Mouse (Mus musculus) adrenal gland, postnatal 10 days (tissue): ENCODE data around the gene B4galt1. TPM values are rescaled to one million over a fixed set of nuclear protein-coding genes. Genes with fewer than 3 reads are reported as not detected.
A peak's percentile ranks its signal among the peaks of the same experiment; 100 is the strongest.

ENCODE experiments used
- DNase-seq: peaks from one replicate; pipeline ENCODE4 v3.0.0; 2021; ENCODE audit warnings: mixed read lengths
- total RNA-seq, 2 experiments: library from RNA; stranded (reverse); gene quantifications; 2 replicates each; pipeline ENCODE4 v1.2.3; 2021

The B4galt1 gene
- total RNA-seq, 2 experiments from 2014 or later, result 73.7 to 83.0 TPM

DNA sequence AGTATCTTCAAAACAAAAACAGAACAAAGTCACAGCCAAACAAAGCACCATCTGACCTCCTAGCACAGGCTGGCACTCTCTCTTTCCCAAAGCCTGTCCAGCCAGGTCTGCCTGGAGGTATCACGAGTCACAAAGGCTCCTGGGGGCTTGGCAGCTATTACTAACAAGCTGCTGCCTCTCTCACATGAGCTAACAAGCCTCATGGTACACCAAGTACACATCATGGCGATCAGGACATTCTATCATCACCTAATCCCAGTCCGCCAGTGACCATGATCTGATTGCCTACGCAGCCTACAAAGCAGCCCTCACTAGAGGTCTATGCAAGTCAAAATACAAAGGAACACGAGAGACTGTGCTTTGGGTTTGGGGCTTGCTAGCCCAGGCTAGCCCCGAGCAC is 34.7 kb downstream of the B4galt1 start:
- DNase-seq, result no peak

DNA sequence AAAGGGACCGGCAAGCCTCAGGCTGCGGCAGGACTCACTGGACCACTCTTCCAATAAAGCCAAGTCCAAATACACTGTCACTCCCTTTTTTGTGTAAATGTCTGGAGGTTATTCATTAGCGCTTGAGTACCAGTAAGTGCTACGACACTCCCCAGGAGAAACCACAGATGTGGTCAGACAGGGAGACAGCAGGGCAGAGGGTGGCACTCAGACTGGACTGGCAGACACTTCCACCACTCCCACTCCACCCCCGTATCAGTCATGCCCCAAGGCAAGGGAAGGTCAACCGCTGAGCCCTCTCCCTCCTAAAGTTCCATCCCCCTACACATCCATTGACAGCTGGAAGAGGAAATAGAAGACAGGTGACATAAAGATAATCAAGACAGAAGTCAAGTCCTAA is 35.4 kb downstream of the B4galt1 start:
- no peak for DNase-seq

DNA sequence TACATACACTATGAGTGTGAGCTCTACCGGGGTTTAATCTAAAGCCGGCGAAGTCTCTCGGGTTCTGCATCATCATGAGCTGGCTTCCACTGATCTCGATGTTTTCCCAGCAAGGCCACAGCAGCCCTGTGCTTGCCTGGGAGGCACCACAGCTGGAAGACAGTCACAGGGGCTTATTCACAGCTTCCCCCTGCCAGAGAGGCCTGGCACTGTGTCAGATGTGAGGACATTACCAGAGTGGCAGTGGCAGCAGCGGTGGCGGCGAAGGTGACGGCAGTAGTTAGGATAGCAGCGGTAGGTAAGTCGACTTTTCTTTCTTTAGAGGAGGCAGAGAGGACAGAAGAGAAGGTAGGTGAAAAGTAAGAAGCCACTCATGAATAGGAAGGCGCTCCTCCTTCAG is 35.9 kb downstream of the B4galt1 start:
- peak; percentile 62 for DNase-seq

GRCm38 (mm10) chr4:40815775-40816372 is 37.9 kb downstream of the B4galt1 start:
- DNase-seq, result no peak

- no peak for DNase-seq
These were observed 38.7 kb downstream of the B4galt1 start for GRCm38 (mm10) chr4:40815120-40815519.

DNA sequence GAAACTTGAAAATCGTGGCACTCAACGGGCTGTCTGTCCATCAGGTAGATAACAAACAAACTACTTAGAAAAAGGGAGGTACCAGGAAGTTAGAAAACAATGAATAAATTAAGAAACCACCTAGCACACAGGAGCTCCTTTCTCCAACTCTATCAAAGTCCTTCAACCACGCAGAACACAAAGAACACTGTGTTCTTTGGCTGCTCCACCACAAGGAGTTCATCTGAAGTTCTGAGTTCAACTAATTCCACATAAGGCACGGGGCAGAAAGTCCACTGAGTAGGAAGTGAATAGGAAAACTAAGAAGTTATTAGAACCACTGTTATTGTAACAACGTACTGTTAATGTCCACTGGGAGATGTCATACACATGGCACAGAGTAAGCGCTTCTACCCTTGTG is 39.4 kb downstream of the B4galt1 start:
- DNase-seq, result no peak

DNA sequence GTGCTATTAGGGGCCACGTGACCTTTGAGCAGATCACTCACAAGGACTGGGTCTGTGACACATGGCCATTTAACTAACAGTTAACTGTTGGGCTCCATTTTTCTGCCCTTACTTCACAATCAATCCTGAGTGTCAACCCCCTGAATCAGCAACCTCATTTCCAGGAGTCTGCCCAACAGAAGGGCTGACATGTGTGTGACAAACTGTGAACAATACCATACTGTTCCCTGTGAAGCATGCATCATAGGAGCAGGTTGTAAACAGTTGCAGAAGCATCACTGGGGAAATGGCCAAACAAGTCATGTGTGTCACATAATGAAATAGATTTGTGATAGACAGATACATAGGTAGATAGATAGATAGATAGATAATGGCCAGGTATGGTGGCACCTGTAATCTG is 40.9 kb downstream of the B4galt1 start:
- no peak for DNase-seq

GRCm38 (mm10) chr4:40810481-40810880 is 43.3 kb downstream of the B4galt1 start:
- no peak for DNase-seq

DNA sequence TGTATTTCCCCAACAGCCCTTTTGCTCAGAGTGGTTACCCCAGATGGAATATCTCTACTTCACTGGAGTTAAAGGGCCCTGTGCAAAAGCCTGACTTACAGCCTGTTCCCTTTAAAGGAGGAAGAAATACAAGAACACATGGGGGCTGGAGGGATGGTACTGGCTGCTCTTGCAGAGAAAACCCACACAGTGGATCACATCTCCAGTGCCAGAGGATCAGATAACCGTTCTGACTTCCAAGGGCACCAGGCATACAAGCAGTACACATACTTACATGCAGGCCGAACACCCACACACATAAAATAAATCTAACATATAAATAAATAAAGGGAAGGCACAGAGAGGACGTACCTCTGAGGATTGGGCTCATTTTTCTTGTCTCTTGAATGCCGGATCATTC is 46.4 kb downstream of the B4galt1 start:
- DNase-seq, result no peak

GRCm38 (mm10) chr4:40805401-40805800 is 48.4 kb downstream of the B4galt1 start:
- no peak for DNase-seq

GRCm38 (mm10) chr4:40802787-40803186 is 51.0 kb downstream of the B4galt1 start:
- no peak for DNase-seq

DNA sequence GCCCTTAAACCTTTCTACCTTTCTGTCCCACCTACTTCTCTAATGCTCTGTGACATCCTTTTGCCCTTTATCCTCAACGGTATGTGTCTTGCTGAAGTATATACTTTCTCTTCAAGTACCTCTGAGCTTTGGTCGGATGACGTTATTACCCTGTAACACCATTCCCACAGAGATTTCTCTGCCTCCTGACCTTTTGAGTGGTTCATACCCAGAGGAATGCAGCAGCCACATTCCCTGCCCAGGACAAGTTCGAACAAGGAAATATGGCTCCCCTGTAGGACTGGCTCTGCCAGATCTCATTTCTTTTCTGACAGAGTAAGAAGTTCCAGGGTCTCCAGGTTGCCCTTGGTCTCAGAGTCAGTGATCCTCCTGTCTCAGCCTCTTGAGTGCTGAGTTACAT is 51.9 kb downstream of the B4galt1 start:
- no peak for DNase-seq

GRCm38 (mm10) chr4:40800873-40801272 is 52.9 kb downstream of the B4galt1 start:
- DNase-seq, result no peak

DNA sequence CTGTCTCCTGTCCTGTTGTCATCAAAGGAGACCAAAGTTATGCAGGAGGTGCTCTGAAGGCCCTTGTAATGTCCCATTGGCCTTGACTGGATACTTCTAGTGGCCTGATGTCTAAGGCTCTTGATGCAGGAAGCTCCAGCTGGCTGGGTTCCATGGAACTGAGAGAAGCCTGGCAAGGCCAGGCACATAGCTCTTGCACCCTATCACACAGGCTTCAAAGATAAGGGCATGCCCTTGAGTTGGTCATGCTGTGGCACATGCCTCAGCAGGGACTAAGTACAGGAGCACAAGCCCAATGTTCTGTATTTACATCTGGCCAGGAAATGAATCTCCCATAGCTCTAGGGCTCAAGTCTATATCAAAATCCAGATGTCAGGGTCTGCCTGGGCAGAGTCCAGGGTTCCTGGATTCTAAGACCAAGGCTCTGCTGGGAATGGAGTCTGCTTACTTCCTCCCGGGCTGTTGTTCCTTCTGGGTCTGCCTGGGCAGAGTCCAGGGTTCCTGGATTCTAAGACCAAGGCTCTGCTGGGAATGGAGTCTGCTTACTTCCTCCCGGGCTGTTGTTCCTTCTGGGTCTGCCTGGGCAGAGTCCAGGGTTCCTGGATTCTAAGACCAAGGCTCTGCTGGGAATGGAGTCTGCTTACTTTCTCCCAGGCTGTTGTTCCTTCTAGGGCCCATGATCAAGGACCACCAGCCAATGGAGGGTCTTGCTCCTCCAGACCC is 54.8 kb downstream of the B4galt1 start:
- peak; percentile 89 for DNase-seq

DNA sequence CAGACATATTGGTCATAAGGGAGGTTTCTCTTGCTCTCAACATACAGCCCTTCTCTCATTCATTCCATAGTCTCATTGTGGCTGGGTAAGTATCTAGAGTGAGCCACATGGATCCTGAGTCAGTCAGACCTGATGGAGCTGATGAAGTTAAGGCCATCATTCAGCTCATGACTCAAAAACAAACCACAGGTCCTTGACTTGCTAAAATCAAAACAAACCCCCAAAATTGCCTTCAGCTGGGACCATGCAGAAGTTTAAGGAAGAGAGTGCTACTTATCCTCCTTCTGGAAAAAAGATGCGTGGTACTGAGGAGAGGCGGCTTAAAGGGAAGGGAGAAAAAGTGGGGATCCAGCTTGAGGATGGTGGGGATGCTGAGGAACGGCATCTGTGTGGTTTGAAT is 58.0 kb downstream of the B4galt1 start:
- no peak for DNase-seq

DNA sequence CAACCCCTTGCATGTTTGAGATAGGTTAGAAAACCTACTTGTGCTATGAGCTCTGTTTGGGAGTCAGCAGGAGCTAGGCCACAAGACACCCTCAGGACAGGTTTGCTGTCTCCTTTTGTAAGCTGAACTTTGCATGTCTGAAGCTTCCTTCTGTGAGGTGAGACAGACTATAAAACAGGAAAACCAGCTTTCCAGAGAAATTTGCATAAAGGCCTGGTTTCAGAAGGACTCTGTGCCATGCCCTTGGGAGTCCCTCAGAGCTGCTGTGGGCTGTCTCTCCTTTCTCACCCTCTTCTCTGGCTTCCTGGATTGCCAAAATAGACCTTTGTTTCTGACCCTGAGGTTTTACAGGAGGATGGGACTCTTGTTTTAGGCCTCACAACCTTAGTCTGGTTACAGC is 59.5 kb downstream of the B4galt1 start:
- no peak for DNase-seq

GRCm38 (mm10) chr4:40791176-40791575 is 62.6 kb downstream of the B4galt1 start:
- no peak for DNase-seq

- no peak for DNase-seq
These were observed 67.2 kb downstream of the B4galt1 start for GRCm38 (mm10) chr4:40786578-40786977.

DNA sequence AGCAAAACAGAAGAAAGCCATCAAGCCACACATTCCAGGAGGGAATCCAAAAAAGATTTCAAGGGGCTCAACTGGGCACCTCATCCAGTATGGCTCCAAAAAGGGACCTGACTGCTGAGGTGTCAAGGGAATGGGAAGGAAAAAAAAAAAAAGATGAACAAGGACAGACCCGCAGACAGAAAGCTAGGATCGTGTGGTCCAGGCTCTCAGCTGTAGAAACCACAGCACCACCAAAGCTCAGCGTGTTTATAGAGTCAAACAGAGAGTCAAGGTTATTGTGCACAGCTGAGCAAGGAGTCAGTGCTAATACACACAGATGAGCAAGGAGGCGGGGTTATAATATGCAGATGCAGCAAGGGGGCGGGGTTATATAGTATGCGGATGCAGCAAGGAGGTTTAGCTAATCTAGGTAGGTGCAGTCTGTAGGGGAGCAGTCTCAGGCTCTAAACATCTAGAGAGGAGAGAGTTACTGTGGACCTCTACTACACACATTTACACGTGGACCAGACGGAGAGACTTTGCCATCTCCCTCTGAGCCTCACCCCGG is 68.1 kb downstream of the B4galt1 start:
- DNase-seq, result no peak

- peak; percentile 58 for DNase-seq
These were observed 69.1 kb downstream of the B4galt1 start for GRCm38 (mm10) chr4:40784556-40785169.

DNA sequence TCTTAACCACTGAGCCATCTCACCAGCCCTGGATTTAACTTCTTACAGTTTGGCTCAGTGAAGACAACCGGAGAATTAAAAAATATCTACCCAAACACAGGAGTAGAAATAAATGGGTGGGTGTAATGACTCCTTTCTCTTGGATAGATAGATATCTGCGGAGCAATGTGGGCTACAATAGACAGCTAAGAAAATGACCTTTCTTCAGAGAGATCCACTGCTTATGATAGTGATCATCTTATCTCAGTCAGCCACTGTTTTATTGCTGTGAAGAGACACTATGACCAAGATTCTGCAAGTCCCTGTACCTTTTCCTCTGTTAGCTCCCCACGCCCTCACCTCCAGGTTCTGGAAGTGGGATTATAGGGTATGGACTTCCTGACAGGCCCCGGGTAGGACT is 70.8 kb downstream of the B4galt1 start:
- DNase-seq, result no peak

DNA sequence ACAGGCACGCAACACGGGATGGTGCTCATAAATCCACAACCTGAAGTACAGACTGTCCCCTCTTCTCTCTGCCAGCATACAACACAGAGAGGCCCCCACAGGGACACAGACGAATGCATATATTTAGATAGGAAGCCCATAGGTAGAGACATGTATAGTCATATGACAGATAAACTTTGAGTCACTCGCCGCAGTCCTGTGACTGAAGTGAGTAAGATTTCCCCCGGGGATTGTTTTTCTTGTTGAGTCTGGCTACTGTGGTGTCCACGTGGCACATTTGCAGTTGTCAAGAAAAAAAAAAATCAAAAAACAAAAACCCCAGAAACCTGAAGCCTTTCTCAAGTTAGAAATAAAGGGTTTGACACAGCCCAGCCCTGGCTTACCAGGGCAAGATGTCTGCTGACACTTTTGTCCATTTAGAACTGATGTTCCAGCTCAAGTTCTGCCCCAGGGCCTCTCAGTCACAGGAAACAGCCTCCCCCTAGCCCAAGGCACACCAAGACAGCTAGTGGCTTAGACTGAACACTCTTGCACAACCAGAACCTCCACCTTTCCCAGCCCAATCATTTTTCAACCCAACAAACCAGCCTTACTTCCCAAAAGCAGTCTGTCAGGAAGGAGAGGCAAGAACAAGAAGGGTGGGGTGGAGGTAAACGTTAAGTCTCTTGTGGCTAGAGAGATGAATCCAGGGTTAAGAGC is 71.9 kb downstream of the B4galt1 start:
- DNase-seq, result no peak

GRCm38 (mm10) chr4:40781143-40781542 is 72.7 kb downstream of the B4galt1 start:
- DNase-seq, result no peak
